Mouse (Mus musculus) cerebellum, adult 9-10 months (tissue): ENCODE data around the gene Fh1.

Experiments
- DNase-seq: peaks from one replicate; pipeline ENCODE4 v3.0.0; 2022

Fh1 gene

DNA sequence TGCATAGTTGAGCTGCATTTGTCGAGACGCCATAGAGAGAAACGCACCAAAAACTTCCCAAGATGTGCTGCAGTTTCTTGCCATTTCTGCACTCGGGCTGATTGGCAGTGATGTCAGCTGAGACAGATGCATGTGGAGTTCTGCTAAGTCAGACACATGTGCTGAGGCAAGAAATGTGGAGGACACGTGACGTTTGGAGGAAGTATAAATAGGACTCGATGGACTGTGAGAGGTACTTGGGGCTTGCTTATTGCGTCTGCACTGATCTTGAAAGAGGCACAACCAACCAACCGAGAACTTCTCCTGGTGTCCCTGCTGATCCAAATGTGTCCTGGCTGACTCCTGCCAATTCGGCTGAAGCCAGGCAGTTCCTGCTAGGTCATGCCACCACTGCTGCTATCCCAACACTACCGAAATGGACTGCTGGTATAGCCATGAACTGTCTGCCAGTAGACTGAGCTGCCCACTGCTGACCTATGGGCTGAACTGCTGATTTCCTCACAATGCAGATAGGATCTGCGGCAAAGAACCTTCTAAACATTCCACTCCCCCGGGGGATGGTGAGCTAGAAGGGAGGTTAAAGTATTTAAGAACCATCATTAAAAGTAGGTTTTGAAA is 5.5 kb downstream of the Fh1 start, which contains the start of gene Kmo:
Kmo (plus strand) TSS at position 568 of the 618 bp plus-strand sequence.
- DNase-seq: no peak

- DNase-seq: no peak
These were observed 10.4 kb downstream of the Fh1 start for GRCm38 (mm10) chr1:175614992-175615391.

DNA sequence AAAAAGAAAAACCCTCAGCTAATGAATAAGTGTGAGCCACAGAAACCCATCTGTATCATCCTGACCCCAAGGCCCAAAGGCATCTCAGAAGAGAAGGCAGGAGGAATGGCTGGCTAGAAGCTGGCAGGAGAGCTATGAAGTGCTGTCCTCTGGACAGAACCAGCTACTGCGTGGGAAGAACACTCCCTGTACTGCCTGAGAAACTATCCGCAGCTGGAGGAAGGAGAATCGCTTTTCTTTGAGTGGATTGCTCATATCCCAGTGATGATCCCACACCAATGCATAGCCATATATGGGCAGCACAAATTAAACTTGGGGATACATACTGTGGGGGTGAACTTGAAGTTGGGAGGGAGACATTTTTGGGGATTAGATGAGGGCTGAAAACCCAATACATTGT is 16.7 kb downstream of the Fh1 start:
- DNase-seq: no peak

DNA sequence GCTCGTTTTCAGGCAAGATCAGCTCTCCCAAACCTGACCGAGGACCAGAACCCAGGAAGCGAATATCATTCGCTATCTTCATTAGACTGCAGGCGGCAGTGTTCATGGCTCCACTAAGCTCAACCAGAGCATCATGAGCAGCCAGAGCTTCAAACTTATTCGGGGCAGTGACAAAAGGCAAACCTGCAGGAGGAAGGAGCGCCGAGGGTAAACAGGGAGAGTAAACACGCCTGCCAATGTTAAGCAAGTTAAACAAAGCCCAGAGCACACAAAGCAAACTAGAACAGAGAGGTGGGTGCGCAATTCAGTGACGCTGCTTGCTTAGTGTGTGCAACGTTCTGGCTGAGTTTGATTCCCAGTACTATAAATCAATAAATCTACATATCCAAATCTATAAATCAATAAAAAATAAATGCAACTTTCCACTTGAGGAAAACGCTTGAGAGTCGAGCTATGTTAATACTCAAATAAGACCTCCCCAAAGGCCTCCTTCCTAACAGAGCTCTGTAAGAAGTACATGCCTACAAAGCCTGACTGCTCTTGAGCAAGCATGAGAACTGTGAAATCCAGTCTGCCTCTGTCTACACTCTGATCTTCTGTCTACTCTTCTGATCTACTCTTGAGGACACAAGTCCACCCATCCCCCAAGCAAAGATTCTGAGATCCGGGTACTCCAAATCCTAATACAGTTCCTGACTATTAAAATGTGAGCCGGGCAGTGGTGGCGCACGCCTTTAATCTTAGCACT is 17.4 kb downstream of the Fh1 start:
- no peak for DNase-seq

GRCm38 (mm10) chr1:175607308-175607707 is 18.1 kb downstream of the Fh1 start:
- DNase-seq: no peak

- DNase-seq: no peak
These were observed 22.0 kb downstream of the Fh1 start for GRCm38 (mm10) chr1:175603390-175603789.

DNA sequence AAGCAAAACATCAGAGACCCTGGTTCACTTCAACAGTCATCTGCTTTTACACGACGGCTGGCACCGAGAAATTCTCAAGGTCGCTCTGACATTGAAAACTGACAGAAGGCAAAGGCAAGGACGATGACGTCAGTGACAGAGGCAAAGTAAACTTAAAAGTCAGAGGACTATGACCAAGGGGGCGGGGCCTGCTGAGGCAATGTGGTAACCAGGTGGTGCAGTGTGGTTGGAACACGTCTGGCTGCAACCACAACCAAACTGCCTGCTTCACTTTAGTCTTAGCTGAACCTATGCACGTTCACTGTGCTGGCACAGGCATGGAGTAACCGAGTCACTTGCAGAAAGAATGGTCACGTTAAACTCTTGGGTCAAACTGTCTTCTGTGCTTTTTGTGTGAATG is 23.2 kb downstream of the Fh1 start:
- no peak for DNase-seq

GRCm38 (mm10) chr1:175592832-175593231 is 32.6 kb downstream of the Fh1 start:
- DNase-seq: no peak

DNA sequence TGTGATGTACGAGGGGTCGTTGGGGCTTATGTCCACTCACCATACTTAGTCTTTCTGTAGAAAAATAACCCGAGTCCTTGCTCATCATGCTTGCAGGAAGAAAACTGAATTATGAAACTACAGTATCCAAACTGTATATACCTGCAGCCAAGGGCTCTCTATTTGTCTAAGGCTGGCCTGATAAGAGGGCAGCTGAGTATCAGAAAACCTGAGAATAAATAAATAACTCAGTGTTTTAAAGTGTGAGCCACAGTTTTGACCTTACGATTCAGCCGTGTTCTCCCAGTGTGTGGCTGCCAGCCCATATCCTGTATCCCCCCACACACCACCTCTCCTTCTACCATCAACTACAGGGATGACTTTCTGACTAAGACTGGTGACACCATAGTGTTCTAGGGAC is 38.8 kb downstream of the Fh1 start:
- no peak for DNase-seq

- DNase-seq: no peak
These were observed 40.2 kb downstream of the Fh1 start for GRCm38 (mm10) chr1:175585267-175585666.

DNA sequence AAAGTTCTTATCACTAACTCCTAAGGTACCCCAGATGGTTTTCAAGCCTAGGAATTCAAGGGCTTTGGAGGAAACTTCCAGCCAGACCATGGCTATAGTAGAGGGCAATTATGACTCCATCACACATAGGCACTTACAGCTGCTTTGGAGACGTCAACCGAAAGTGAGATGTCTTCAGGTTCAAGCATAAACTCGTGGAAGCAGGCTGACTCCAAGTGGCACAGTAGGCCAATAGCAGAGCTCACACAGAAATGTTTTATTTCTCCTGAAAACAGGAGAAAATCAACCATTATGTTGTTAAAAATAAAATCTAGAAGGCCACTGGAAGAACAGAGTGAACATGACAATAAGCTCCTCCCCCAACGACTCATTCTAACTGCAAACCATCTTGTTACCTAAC is 42.6 kb downstream of the Fh1 start:
- DNase-seq: no peak

DNA sequence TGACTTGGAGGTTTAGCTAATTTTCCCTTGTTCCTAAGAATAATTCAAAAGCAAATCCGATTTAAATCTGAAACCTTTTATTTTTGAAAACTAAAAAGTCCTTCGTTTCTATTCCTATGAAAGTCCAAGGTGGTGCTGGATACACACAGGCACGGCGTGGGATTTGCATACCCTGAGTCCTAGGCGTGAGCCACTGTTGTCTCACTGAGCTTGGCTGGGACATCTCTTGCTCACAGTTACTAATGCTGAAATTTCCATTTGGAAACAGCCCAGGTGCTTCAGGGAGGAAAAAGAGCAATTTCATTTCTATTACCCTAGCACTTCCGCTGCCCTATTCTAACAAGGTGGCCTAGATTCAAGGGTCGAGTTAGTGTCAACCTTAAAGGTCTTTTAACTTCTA is 45.1 kb downstream of the Fh1 start:
- peak; percentile 41 for DNase-seq

- peak; percentile 63 for DNase-seq
These were observed 45.7 kb downstream of the Fh1 start for GRCm38 (mm10) chr1:175579598-175580235.

GRCm38 (mm10) chr1:175578425-175579096 is 46.9 kb downstream of the Fh1 start:
- DNase-seq: no peak

DNA sequence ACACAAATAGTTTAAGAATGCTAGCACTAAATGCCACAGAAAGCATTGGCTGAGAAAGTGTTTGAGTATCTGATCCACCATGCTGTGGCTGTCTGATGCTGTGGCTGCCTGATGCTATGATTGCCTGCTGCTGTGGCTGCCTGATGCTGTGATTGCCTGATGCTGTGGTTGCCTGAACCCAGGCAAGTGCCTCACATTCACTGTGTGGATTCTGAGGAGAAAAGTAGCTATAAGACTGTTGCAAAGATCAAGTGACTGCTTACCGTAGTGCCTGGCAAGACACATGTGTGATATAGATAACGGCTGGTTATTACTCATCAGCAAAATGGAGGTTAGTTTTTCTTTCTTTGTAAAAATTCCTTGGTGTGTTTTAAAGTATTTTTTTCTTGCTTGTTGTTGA is 51.3 kb downstream of the Fh1 start:
- DNase-seq: no peak

- no peak for DNase-seq
These were observed 59.8 kb downstream of the Fh1 start for GRCm38 (mm10) chr1:175565579-175566103.

GRCm38 (mm10) chr1:175564321-175564720 is 61.1 kb downstream of the Fh1 start:
- DNase-seq: no peak

GRCm38 (mm10) chr1:175562379-175562778 is 63.1 kb downstream of the Fh1 start:
- no peak for DNase-seq

DNA sequence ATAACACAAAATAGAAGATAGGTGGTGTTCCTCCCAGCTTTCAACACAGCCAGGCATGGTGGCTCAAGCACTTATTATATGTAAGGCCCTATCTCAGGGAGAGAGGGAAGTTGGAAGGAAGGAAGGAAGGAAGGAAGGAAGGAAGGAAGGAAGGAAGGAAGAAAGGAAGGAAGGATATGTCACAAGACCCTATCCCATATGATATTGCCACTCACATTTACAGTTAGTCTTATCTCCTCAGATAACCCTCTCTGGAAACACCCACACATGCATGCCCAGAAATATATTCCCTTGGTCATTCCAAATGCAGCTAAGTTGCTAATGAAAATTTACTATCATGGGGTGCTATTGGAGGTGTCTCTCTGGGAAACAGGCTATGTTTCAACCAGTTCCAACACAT is 63.6 kb downstream of the Fh1 start:
- no peak for DNase-seq

DNA sequence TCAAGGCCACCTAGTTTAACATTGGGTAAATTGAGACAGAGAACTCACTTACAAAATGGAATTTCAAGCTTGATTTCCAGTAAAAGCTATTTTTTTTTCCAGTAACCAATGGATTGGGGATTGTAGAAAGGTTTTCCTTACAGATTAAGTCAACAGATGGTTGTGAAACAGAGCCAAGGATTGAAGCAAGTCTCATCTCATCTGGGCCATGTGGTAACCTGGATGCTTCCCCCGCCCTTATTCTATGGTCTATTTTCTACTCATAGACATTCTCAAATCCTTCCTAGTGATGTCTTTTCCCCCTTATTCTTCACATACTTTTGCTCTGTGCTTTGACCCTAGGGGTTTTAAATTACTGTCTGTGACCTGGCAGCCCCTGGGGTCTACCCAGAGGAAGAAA is 70.8 kb downstream of the Fh1 start:
- peak; percentile 64 for DNase-seq

GRCm38 (mm10) chr1:175552474-175552873 is 73.0 kb downstream of the Fh1 start:
- DNase-seq: no peak

- no peak for DNase-seq
These were observed 74.8 kb downstream of the Fh1 start for GRCm38 (mm10) chr1:175550586-175550985.
